Mouse (Mus musculus): ENCODE measurements around the gene Cd46. TPM values are rescaled to one million over a fixed set of nuclear protein-coding genes. Genes with fewer than 3 reads are reported as not detected.

Gene Cd46
- polyA plus RNA-seq, 1 experiment from 2014 or later: 0.72 TPM

GRCm38 (mm10) chr1:194998396-194998795 is 93.7 kb downstream of the Cd46 start:
- Histone ChIP-seq H3K4me3 (ENCODE audit: low read depth, low read length) (no peak overlapping the region), H3K9ac (ENCODE audit: low read depth, low read length) (no peak overlapping the region), H3K4me2 (replicated peaks; ENCODE audit: low read depth) (no peak overlapping the region), H3K36me3 (ENCODE audit: control insufficient read depth, insufficient read depth) (no peaks in the 10 kb centered on the region), H3K27ac (ENCODE audit: low read depth, low read length) (0 out of 2 replicates have a peak overlapping the region, but pooled peaks have one; percentile 21), H3K9me3 (ENCODE audit: control insufficient read depth) (no peaks in the 10 kb centered on the region), H3K4me1 (replicated peaks; ENCODE audit: control insufficient read depth, insufficient read depth, low read length) (no peaks in the 10 kb centered on the region), H3K27me3 (replicated peaks; ENCODE audit: control insufficient read depth, insufficient read depth, low read length) (no peaks in the 10 kb centered on the region)
- TF ChIP-seq CTCF (IDR thresholded peaks at IDR 0.05; ENCODE audit: low read depth): no peak
- no peak for ATAC-seq
- 52% methylated on average over 1 of the region's 1 CpGs for WGBS

- Histone ChIP-seq H3K36me3 (ENCODE audit: control insufficient read depth, insufficient read depth) (no peaks in the 10 kb centered on the region), H3K27me3 (replicated peaks; ENCODE audit: control insufficient read depth, insufficient read depth, low read length) (no peaks in the 10 kb centered on the region), H3K9ac (ENCODE audit: low read depth, low read length) (no peak overlapping the region), H3K4me3 (ENCODE audit: low read depth, low read length) (no peak overlapping the region), H3K4me2 (replicated peaks; ENCODE audit: low read depth) (no peak overlapping the region), H3K9me3 (ENCODE audit: control insufficient read depth) (no peaks in the 10 kb centered on the region), H3K27ac (ENCODE audit: low read depth, low read length) (no peak overlapping the region), H3K4me1 (replicated peaks; ENCODE audit: control insufficient read depth, insufficient read depth, low read length) (peaks cover 6% of the 10 kb centered on the region)
- WGBS: 81% methylated on average over 2 of the region's 2 CpGs
- no peak for TF ChIP-seq CTCF (IDR thresholded peaks at IDR 0.05; ENCODE audit: low read depth)
- no peak for ATAC-seq
These were observed 96.9 kb downstream of the Cd46 start for GRCm38 (mm10) chr1:194995196-194995595.

GRCm38 (mm10) chr1:194994262-194994661 is 97.8 kb downstream of the Cd46 start:
- no peak for TF ChIP-seq CTCF (IDR thresholded peaks at IDR 0.05; ENCODE audit: low read depth)
- 66% methylated on average over 5 of the region's 5 CpGs for whole genome bisulfite sequencing

GRCm38 (mm10) chr1:194993409-194993988 is 98.5 kb downstream of the Cd46 start:
- no peaks in the 10 kb centered on the region for H3K9me3 ChIP-seq (ENCODE audit: control insufficient read depth)
- no peak overlapping the region for H3K4me3 ChIP-seq (ENCODE audit: low read depth, low read length)
- no peaks in the 10 kb centered on the region for H3K36me3 ChIP-seq (ENCODE audit: control insufficient read depth, insufficient read depth)
- no peak overlapping the region for H3K4me2 ChIP-seq (replicated peaks; ENCODE audit: low read depth)
- TF ChIP-seq CTCF (IDR thresholded peaks at IDR 0.05; ENCODE audit: low read depth): no peak
- H3K27ac ChIP-seq (ENCODE audit: low read depth, low read length): 0 out of 2 replicates have a peak overlapping the region, but pooled peaks have one; percentile 31
- peak; percentile 49 for ATAC-seq
- H3K9ac ChIP-seq (ENCODE audit: low read depth, low read length): no peak overlapping the region
- H3K4me1 ChIP-seq (replicated peaks; ENCODE audit: control insufficient read depth, insufficient read depth, low read length): peaks cover 6% of the 10 kb centered on the region
- WGBS: 33% methylated on average over 1 of the region's 1 CpGs
- H3K27me3 ChIP-seq (replicated peaks; ENCODE audit: control insufficient read depth, insufficient read depth, low read length): no peaks in the 10 kb centered on the region

More at GRCm38 (mm10) chr1:194994262-194994661, 97.8 kb downstream of the Cd46 start:
- H3K9ac ChIP-seq (ENCODE audit: low read depth, low read length): no peak overlapping the region
- H3K4me3 ChIP-seq (ENCODE audit: low read depth, low read length): no peak overlapping the region
- no peak overlapping the region for H3K27ac ChIP-seq (ENCODE audit: low read depth, low read length)
- H3K4me1 ChIP-seq (replicated peaks; ENCODE audit: control insufficient read depth, insufficient read depth, low read length): peaks cover 6% of the 10 kb centered on the region
- ATAC-seq: no peak
- H3K4me2 ChIP-seq (replicated peaks; ENCODE audit: low read depth): no peak overlapping the region
- no peaks in the 10 kb centered on the region for H3K27me3 ChIP-seq (replicated peaks; ENCODE audit: control insufficient read depth, insufficient read depth, low read length)
- H3K9me3 ChIP-seq (ENCODE audit: control insufficient read depth): no peaks in the 10 kb centered on the region
- H3K36me3 ChIP-seq (ENCODE audit: control insufficient read depth, insufficient read depth): no peaks in the 10 kb centered on the region

- peak overlapping the region; percentile 31 for H3K27ac ChIP-seq (ENCODE audit: low read depth, low read length)
- H3K27me3 ChIP-seq (replicated peaks; ENCODE audit: control insufficient read depth, insufficient read depth, low read length): no peaks in the 10 kb centered on the region
- no peaks in the 10 kb centered on the region for H3K36me3 ChIP-seq (ENCODE audit: control insufficient read depth, insufficient read depth)
- 46% methylated on average over 5 of the region's 5 CpGs for WGBS
- no peak for TF ChIP-seq CTCF (IDR thresholded peaks at IDR 0.05; ENCODE audit: low read depth)
- no peak overlapping the region for H3K4me2 ChIP-seq (replicated peaks; ENCODE audit: low read depth)
- H3K4me1 ChIP-seq (replicated peaks; ENCODE audit: control insufficient read depth, insufficient read depth, low read length): peaks cover 6% of the 10 kb centered on the region
- 0 out of 2 replicates have a peak overlapping the region, but pooled peaks have one; percentile 4 for H3K9ac ChIP-seq (ENCODE audit: low read depth, low read length)
- no peak overlapping the region for H3K4me3 ChIP-seq (ENCODE audit: low read depth, low read length)
- peak; percentile 68 for ATAC-seq
- no peaks in the 10 kb centered on the region for H3K9me3 ChIP-seq (ENCODE audit: control insufficient read depth)
These were observed 99.3 kb downstream of the Cd46 start for GRCm38 (mm10) chr1:194992589-194993317.

- TF ChIP-seq CTCF (IDR thresholded peaks at IDR 0.05; ENCODE audit: low read depth): no peak
- H3K27ac ChIP-seq (ENCODE audit: low read depth, low read length): no peak overlapping the region
- H3K4me3 ChIP-seq (ENCODE audit: low read depth, low read length): no peak overlapping the region
- H3K4me1 ChIP-seq (replicated peaks; ENCODE audit: control insufficient read depth, insufficient read depth, low read length): peaks cover 6% of the 10 kb centered on the region
- H3K9ac ChIP-seq (ENCODE audit: low read depth, low read length): no peak overlapping the region
- H3K4me2 ChIP-seq (replicated peaks; ENCODE audit: low read depth): no peak overlapping the region
- H3K36me3 ChIP-seq (ENCODE audit: control insufficient read depth, insufficient read depth): no peaks in the 10 kb centered on the region
- H3K9me3 ChIP-seq (ENCODE audit: control insufficient read depth): no peaks in the 10 kb centered on the region
- no peak for ATAC-seq
- 47% methylated on average over 2 of the region's 2 CpGs for WGBS
- no peaks in the 10 kb centered on the region for H3K27me3 ChIP-seq (replicated peaks; ENCODE audit: control insufficient read depth, insufficient read depth, low read length)
These were observed 100.4 kb downstream of the Cd46 start for GRCm38 (mm10) chr1:194991654-194992053.
